Mouse (Mus musculus): ENCODE results near the gene Cgn. TPM values are rescaled to one million over a fixed set of nuclear protein-coding genes. Genes with fewer than 3 reads are reported as not detected.

Gene Cgn
- polyA plus RNA-seq, 1 experiment from 2014 or later: 2.0 TPM

GRCm38 (mm10) chr3:94819452-94820425, 33.4 kb upstream of the Cgn start:
- ATAC-seq (replicated peaks; ENCODE audit: insufficient number of reproducible peaks, low FRiP score, low TSS enrichment): no peak
- Histone ChIP-seq H3K4me3 (ENCODE audit: low read depth, low read length) (no peak overlapping the region), H3K9me3 (replicated peaks; ENCODE audit: control insufficient read depth, low read length) (no peaks in the 10 kb centered on the region), H3K36me3 (ENCODE audit: control insufficient read depth, insufficient read depth, low read length) (no peaks in the 10 kb centered on the region), H3K27ac (ENCODE audit: low read depth, low read length) (peak overlapping the region; percentile 68), H3K27me3 (ENCODE audit: control insufficient read depth, insufficient read depth, low read length) (no peaks in the 10 kb centered on the region), H3K4me1 (ENCODE audit: control insufficient read depth, insufficient read depth, low read length) (peaks cover 9% of the 10 kb centered on the region; the same call in 1 of the 2 replicates), H3K4me2 (peak overlapping the region; percentile 14; the same call in 1 of the 2 replicates), H3K9ac (ENCODE audit: low read depth, low read length) (0 out of 2 replicates have a peak overlapping the region, but pooled peaks have one; percentile 10)
- 51% methylated on average over 24 of the region's 24 CpGs for WGBS (ENCODE audit: insufficient replicate concordance)

GRCm38 (mm10) chr3:94817731-94818130, 31.4 kb upstream of the Cgn start:
- Histone ChIP-seq H3K4me3 (ENCODE audit: low read depth, low read length) (no peak overlapping the region), H3K9me3 (replicated peaks; ENCODE audit: control insufficient read depth, low read length) (no peaks in the 10 kb centered on the region), H3K4me1 (ENCODE audit: control insufficient read depth, insufficient read depth, low read length) (peaks cover 9% of the 10 kb centered on the region; the same call in 1 of the 2 replicates), H3K4me2 (no peak overlapping the region), H3K27me3 (ENCODE audit: control insufficient read depth, insufficient read depth, low read length) (no peaks in the 10 kb centered on the region), H3K27ac (ENCODE audit: low read depth, low read length) (no peak overlapping the region), H3K36me3 (ENCODE audit: control insufficient read depth, insufficient read depth, low read length) (no peaks in the 10 kb centered on the region), H3K9ac (ENCODE audit: low read depth, low read length) (no peak overlapping the region)
- 83% methylated on average over 2 of the region's 2 CpGs for WGBS (ENCODE audit: insufficient replicate concordance)
- no peak for ATAC-seq (replicated peaks; ENCODE audit: insufficient number of reproducible peaks, low FRiP score, low TSS enrichment)

- Histone ChIP-seq H3K27ac (ENCODE audit: low read depth, low read length) (no peak overlapping the region), H3K27me3 (ENCODE audit: control insufficient read depth, insufficient read depth, low read length) (no peaks in the 10 kb centered on the region)
- no peak for ATAC-seq (replicated peaks; ENCODE audit: insufficient number of reproducible peaks, low FRiP score, low TSS enrichment)
Observed at GRCm38 (mm10) chr3:94815603-94816002, 29.3 kb upstream of the Cgn start.

GRCm38 (mm10) chr3:94814663-94815062, 28.4 kb upstream of the Cgn start:
- Histone ChIP-seq H3K27me3 (ENCODE audit: control insufficient read depth, insufficient read depth, low read length) (no peaks in the 10 kb centered on the region), H3K9ac (ENCODE audit: low read depth, low read length) (no peak overlapping the region), H3K9me3 (replicated peaks; ENCODE audit: control insufficient read depth, low read length) (no peaks in the 10 kb centered on the region), H3K4me2 (no peak overlapping the region), H3K36me3 (ENCODE audit: control insufficient read depth, insufficient read depth, low read length) (no peaks in the 10 kb centered on the region), H3K27ac (ENCODE audit: low read depth, low read length) (no peak overlapping the region), H3K4me1 (ENCODE audit: control insufficient read depth, insufficient read depth, low read length) (peaks cover 7% of the 10 kb centered on the region; the same call in 1 of the 2 replicates), H3K4me3 (ENCODE audit: low read depth, low read length) (no peak overlapping the region)
- 80% methylated on average over 4 of the region's 4 CpGs for WGBS (ENCODE audit: insufficient replicate concordance)
- ATAC-seq (replicated peaks; ENCODE audit: insufficient number of reproducible peaks, low FRiP score, low TSS enrichment): no peak

More at GRCm38 (mm10) chr3:94815603-94816002, 29.3 kb upstream of the Cgn start:
- H3K4me3 ChIP-seq (ENCODE audit: low read depth, low read length): no peak overlapping the region
- no peaks in the 10 kb centered on the region for H3K9me3 ChIP-seq (replicated peaks; ENCODE audit: control insufficient read depth, low read length)
- no peak overlapping the region for H3K9ac ChIP-seq (ENCODE audit: low read depth, low read length)
- H3K36me3 ChIP-seq (ENCODE audit: control insufficient read depth, insufficient read depth, low read length): no peaks in the 10 kb centered on the region
- peaks cover 7% of the 10 kb centered on the region; the same call in 1 of the 2 replicates for H3K4me1 ChIP-seq (ENCODE audit: control insufficient read depth, insufficient read depth, low read length)
- no peak overlapping the region for H3K4me2 ChIP-seq

GRCm38 (mm10) chr3:94814063-94814462, 27.8 kb upstream of the Cgn start:
- Histone ChIP-seq H3K4me1 (ENCODE audit: control insufficient read depth, insufficient read depth, low read length) (0 out of 2 replicates have a peak, but pooled peaks cover 4% of the 10 kb centered on the region), H3K4me3 (ENCODE audit: low read depth, low read length) (no peak overlapping the region), H3K4me2 (no peak overlapping the region), H3K27me3 (ENCODE audit: control insufficient read depth, insufficient read depth, low read length) (no peaks in the 10 kb centered on the region), H3K27ac (ENCODE audit: low read depth, low read length) (no peak overlapping the region), H3K36me3 (ENCODE audit: control insufficient read depth, insufficient read depth, low read length) (no peaks in the 10 kb centered on the region), H3K9ac (ENCODE audit: low read depth, low read length) (no peak overlapping the region), H3K9me3 (replicated peaks; ENCODE audit: control insufficient read depth, low read length) (no peaks in the 10 kb centered on the region)
- ATAC-seq (replicated peaks; ENCODE audit: insufficient number of reproducible peaks, low FRiP score, low TSS enrichment): no peak
- WGBS (ENCODE audit: insufficient replicate concordance): 68% methylated on average over 4 of the region's 4 CpGs

GRCm38 (mm10) chr3:94813651-94814050, 27.4 kb upstream of the Cgn start:
- Histone ChIP-seq H3K27ac (ENCODE audit: low read depth, low read length) (no peak overlapping the region), H3K27me3 (ENCODE audit: control insufficient read depth, insufficient read depth, low read length) (no peaks in the 10 kb centered on the region), H3K4me1 (ENCODE audit: control insufficient read depth, insufficient read depth, low read length) (0 out of 2 replicates have a peak, but pooled peaks cover 4% of the 10 kb centered on the region), H3K9ac (ENCODE audit: low read depth, low read length) (no peak overlapping the region), H3K36me3 (ENCODE audit: control insufficient read depth, insufficient read depth, low read length) (no peaks in the 10 kb centered on the region), H3K4me2 (no peak overlapping the region), H3K4me3 (ENCODE audit: low read depth, low read length) (no peak overlapping the region), H3K9me3 (replicated peaks; ENCODE audit: control insufficient read depth, low read length) (no peaks in the 10 kb centered on the region)
- 76% methylated on average over 3 of the region's 3 CpGs for WGBS (ENCODE audit: insufficient replicate concordance)
- no peak for ATAC-seq (replicated peaks; ENCODE audit: insufficient number of reproducible peaks, low FRiP score, low TSS enrichment)

- no peak overlapping the region for H3K9ac ChIP-seq (ENCODE audit: low read depth, low read length)
- no peaks in the 10 kb centered on the region for H3K27me3 ChIP-seq (ENCODE audit: control insufficient read depth, insufficient read depth, low read length)
- H3K9me3 ChIP-seq (replicated peaks; ENCODE audit: control insufficient read depth, low read length): no peaks in the 10 kb centered on the region
- H3K4me3 ChIP-seq (ENCODE audit: low read depth, low read length): no peak overlapping the region
- peak overlapping the region; percentile 54 for H3K4me2 ChIP-seq
- no peaks in the 10 kb centered on the region for H3K36me3 ChIP-seq (ENCODE audit: control insufficient read depth, insufficient read depth, low read length)
- no peak overlapping the region for H3K27ac ChIP-seq (ENCODE audit: low read depth, low read length)
- 0 out of 2 replicates have a peak, but pooled peaks cover 4% of the 10 kb centered on the region for H3K4me1 ChIP-seq (ENCODE audit: control insufficient read depth, insufficient read depth, low read length)
- no peak for ATAC-seq (replicated peaks; ENCODE audit: insufficient number of reproducible peaks, low FRiP score, low TSS enrichment)
- 17% methylated on average over 4 of the region's 4 CpGs for WGBS (ENCODE audit: insufficient replicate concordance)
Observed at GRCm38 (mm10) chr3:94811628-94812027, 25.3 kb upstream of the Cgn start.

- H3K4me3 ChIP-seq (ENCODE audit: low read depth, low read length): no peak overlapping the region
- no peak for ATAC-seq (replicated peaks; ENCODE audit: insufficient number of reproducible peaks, low FRiP score, low TSS enrichment)
- H3K27me3 ChIP-seq (ENCODE audit: control insufficient read depth, insufficient read depth, low read length): no peaks in the 10 kb centered on the region
- H3K36me3 ChIP-seq (ENCODE audit: control insufficient read depth, insufficient read depth, low read length): no peaks in the 10 kb centered on the region
- no peak overlapping the region for H3K27ac ChIP-seq (ENCODE audit: low read depth, low read length)
- 81% methylated on average over 1 of the region's 1 CpGs for WGBS (ENCODE audit: insufficient replicate concordance)
- no peaks in the 10 kb centered on the region for H3K9me3 ChIP-seq (replicated peaks; ENCODE audit: control insufficient read depth, low read length)
- H3K9ac ChIP-seq (ENCODE audit: low read depth, low read length): no peak overlapping the region
- H3K4me1 ChIP-seq (ENCODE audit: control insufficient read depth, insufficient read depth, low read length): 0 out of 2 replicates have a peak, but pooled peaks cover 4% of the 10 kb centered on the region
- H3K4me2 ChIP-seq: no peak overlapping the region
Observed at GRCm38 (mm10) chr3:94808296-94808695, 22.0 kb upstream of the Cgn start.

Data from heart, embryonic 11.5 days (tissue).